Mouse (Mus musculus) forebrain, embryonic 16.5 days (tissue): ENCODE measurements around the gene Msx1. TPM values are rescaled to one million over a fixed set of nuclear protein-coding genes. Genes with fewer than 3 reads are reported as not detected.
A peak's percentile ranks its signal among the peaks of the same experiment; 100 is the strongest.

Experiments used
- ATAC-seq: fragments of 200-750 bp; cut with Nextera tagmentation; 2 replicates; pipeline ENCODE4 v1.8.0; 2017; ENCODE audit warnings: mild to moderate bottlenecking, moderate library complexity
- H3K27ac ChIP-seq: fragments of 300-500 bp; sonication (generic); 2 replicates; pipeline ENCODE4 v1.5.1; 2014; ENCODE audit warnings: low read length, control low read depth
- H3K27me3 ChIP-seq: fragments of 300-500 bp; sonication (generic); replicated peaks from 2 replicates; pipeline ENCODE4 v1.6.1; 2014; ENCODE audit warnings: low read length; ENCODE audit not compliant: control insufficient read depth, insufficient read depth
- H3K36me3 ChIP-seq: fragments of 300-500 bp; sonication (generic); 2 replicates; pipeline ENCODE4 v1.6.1; 2014; ENCODE audit not compliant: control insufficient read depth, insufficient read depth
- H3K4me1 ChIP-seq: fragments of 300-500 bp; sonication (generic); replicated peaks from 2 replicates; pipeline ENCODE4 v1.6.1; 2014; ENCODE audit warnings: low read length; ENCODE audit not compliant: control insufficient read depth, insufficient read depth
- H3K4me2 ChIP-seq: fragments of 300-500 bp; sonication (generic); 2 replicates; pipeline ENCODE4 v1.6.1; 2014; ENCODE audit warnings: mild to moderate bottlenecking, low read length, control low read depth
- H3K4me3 ChIP-seq: fragments of 300-500 bp; sonication (generic); replicated peaks from 2 replicates; pipeline ENCODE4 v1.5.1; 2014; ENCODE audit warnings: mild to moderate bottlenecking, low read length, control low read depth
- H3K9ac ChIP-seq: fragments of 300-500 bp; sonication (generic); replicated peaks from 2 replicates; pipeline ENCODE4 v1.6.1; 2014; ENCODE audit warnings: low read depth, low read length, control low read depth
- H3K9me3 ChIP-seq: fragments of 300-500 bp; sonication (generic); 2 replicates; pipeline ENCODE4 v1.6.1; 2016; ENCODE audit warnings: low read length; ENCODE audit not compliant: control insufficient read depth
- WGBS: fragments of 180-500 bp; shearing (Covaris S2); extraction: QIAGEN DNeasy Blood & Tissue Kit; methylation state at CpG from one replicate; pipeline ENCODE4 v1.1.7; 2014; 5-methylcytosine and 5-hydroxymethylcytosine counted together
- polyA plus RNA-seq: library from polyadenylated mRNA; unstranded; fragments of >200 nt; fragmentation: Nextera tagmentation; extraction: Ambion mirVana; gene quantifications from 2 replicates; pipeline ENCODE4 v1.2.1, GENCODE M21; 2015

Msx1 gene
- polyA plus RNA-seq, 1 experiment from 2014 or later: 11.4 TPM

DNA sequence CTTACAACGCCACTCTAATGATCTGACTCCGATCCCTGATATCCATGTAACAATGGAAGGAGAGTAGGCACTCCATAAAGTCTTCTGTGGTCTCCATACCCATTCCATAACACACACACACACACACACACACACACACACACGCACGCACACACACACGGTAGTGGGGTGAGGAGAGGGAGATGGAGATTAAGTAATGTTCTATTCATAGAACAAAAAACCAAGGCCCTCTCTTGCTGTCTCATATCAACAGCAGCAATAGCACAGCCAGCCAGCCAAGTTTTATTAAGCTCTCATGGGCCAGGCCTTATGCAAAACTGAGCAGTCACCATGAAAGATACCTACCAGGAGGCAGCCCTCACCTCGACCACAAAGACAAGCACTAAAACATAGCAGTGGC is 19.1 kb downstream of the Msx1 start:
- Histone ChIP-seq H3K4me2 (no peak overlapping the region), H3K36me3 (no peaks in the 10 kb centered on the region), H3K27me3 (peaks cover 14% of the 10 kb centered on the region), H3K4me3 (no peak overlapping the region), H3K9ac (no peak overlapping the region), H3K27ac (no peak overlapping the region), H3K9me3 (no peaks in the 10 kb centered on the region), H3K4me1 (no peaks in the 10 kb centered on the region)
- WGBS: 87% methylated on average over 6 of the region's 6 CpGs
- ATAC-seq: no peak

GRCm38 (mm10) chr5:37804512-37805118 is 19.8 kb downstream of the Msx1 start:
- no peak for ATAC-seq
- 56% methylated on average over 8 of the region's 8 CpGs for WGBS
- Histone ChIP-seq H3K9me3 (no peaks in the 10 kb centered on the region), H3K27ac (no peak overlapping the region), H3K4me1 (no peaks in the 10 kb centered on the region), H3K4me2 (no peak overlapping the region), H3K36me3 (no peaks in the 10 kb centered on the region), H3K4me3 (no peak overlapping the region), H3K27me3 (peaks cover 11% of the 10 kb centered on the region), H3K9ac (no peak overlapping the region)

DNA sequence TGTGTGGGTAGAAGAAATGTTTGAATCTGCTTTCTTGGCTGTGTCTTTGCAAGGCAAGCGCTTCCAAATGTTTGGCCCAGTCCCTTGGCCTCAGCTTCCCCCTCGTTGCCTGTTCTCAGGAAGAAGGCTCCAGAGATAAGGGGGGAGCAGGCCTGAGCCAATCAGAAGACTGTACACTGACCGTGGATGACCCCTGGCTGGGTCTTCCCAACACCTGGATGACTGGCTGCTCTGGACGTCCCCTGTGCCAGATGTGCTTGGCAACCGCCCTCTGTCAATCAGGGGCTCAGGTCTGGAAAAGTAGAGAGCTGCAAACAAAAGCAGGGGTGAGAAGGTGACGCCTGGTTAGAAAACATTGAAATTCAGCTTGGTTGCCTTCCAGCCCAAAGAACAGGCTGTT is 27.1 kb downstream of the Msx1 start:
- 68% methylated on average over 6 of the region's 6 CpGs for WGBS
- Histone ChIP-seq H3K9ac (no peak overlapping the region), H3K27ac (no peak overlapping the region), H3K4me1 (no peaks in the 10 kb centered on the region), H3K36me3 (no peaks in the 10 kb centered on the region), H3K4me3 (no peak overlapping the region), H3K27me3 (no peaks in the 10 kb centered on the region), H3K9me3 (no peaks in the 10 kb centered on the region), H3K4me2 (no peak overlapping the region)
- no peak for ATAC-seq

DNA sequence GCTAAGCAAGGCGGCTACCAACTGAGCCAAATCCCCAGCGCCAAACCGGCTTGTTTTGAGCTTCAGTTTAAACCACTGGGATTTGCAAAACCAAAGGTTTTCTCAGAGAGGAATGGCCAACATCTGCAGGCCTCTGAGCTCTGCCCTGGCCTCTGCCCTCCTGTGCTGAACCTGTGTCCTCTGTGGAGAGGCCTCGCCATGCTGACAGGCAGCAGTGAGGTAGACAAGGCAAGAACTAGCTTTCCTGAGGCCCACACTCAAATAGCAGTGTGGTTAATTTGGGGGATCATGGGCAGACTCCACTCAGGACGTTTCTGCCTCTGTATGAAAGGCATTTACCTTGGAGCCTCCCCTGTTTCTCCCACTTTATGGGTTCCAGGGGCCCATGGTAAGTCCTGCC is 27.6 kb downstream of the Msx1 start:
- WGBS: 71% methylated on average over 5 of the region's 5 CpGs

DNA sequence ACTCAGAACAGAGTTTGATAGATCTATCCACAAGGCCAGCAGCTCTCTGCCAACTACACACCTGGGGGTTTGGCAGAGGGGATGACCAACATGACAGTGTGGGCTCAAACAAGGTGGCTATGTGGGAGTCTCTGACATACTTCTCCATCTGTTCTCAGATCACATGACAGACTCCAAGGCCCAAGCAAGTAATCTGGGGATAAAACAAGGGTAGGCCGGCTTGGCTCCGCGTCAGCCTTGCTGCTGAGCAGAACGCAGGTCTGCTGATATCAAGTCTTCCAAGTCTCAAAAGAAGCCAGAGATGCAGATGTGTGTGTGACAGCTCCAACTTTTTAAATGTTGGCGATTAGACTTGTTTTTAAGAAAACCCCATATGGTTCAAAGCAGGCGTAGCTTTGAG is 28.7 kb downstream of the Msx1 start:
- Histone ChIP-seq H3K36me3 (no peaks in the 10 kb centered on the region), H3K4me2 (no peak overlapping the region), H3K27ac (no peak overlapping the region), H3K27me3 (peaks cover 6% of the 10 kb centered on the region), H3K4me1 (no peaks in the 10 kb centered on the region), H3K4me3 (no peak overlapping the region), H3K9ac (no peak overlapping the region), H3K9me3 (no peaks in the 10 kb centered on the region)
- no peak for ATAC-seq
- 85% methylated on average over 6 of the region's 6 CpGs for WGBS

More for the DNA sequence above, 27.6 kb downstream of the Msx1 start:
- Histone ChIP-seq H3K4me1 (no peaks in the 10 kb centered on the region), H3K4me3 (no peak overlapping the region), H3K4me2 (no peak overlapping the region), H3K9me3 (no peaks in the 10 kb centered on the region), H3K27me3 (no peaks in the 10 kb centered on the region), H3K27ac (no peak overlapping the region), H3K36me3 (no peaks in the 10 kb centered on the region), H3K9ac (no peak overlapping the region)
- ATAC-seq: no peak

DNA sequence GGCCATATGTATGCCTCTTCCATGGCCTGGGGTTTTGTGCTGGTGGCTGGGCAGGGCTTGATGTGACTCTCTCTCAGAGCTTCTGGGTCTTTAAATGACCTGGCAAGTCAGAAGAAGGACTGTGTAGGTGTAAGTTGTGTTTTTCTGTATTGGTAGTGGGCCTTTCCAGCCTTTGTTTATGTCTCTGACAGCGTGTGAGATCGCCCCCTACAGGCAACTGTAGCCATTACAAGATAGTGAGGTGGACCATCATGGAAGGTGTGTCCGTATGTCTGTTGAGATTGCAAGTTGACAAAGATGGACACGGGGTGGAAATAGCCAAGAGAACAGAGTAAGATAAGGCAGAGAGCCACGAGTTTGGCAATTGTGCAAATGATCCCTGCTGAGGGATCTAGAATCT is 32.2 kb downstream of the Msx1 start:
- ATAC-seq: no peak
- Histone ChIP-seq H3K4me1 (no peaks in the 10 kb centered on the region), H3K9ac (no peak overlapping the region), H3K9me3 (no peaks in the 10 kb centered on the region), H3K36me3 (no peaks in the 10 kb centered on the region), H3K4me3 (no peak overlapping the region), H3K4me2 (no peak overlapping the region), H3K27me3 (peaks cover 7% of the 10 kb centered on the region), H3K27ac (no peak overlapping the region)
- 61% methylated on average over 5 of the region's 5 CpGs for WGBS

GRCm38 (mm10) chr5:37784847-37785391 is 39.5 kb downstream of the Msx1 start:
- Histone ChIP-seq H3K27me3 (0 out of 2 replicates have a peak, but pooled peaks cover 5% of the 10 kb centered on the region), H3K4me2 (no peak overlapping the region), H3K9me3 (no peaks in the 10 kb centered on the region), H3K4me1 (no peaks in the 10 kb centered on the region), H3K9ac (no peak overlapping the region), H3K27ac (no peak overlapping the region), H3K36me3 (no peaks in the 10 kb centered on the region), H3K4me3 (no peak overlapping the region)
- WGBS: 72% methylated on average over 9 of the region's 9 CpGs
- ATAC-seq: no peak

- Histone ChIP-seq H3K4me2 (no peak overlapping the region), H3K9ac (no peak overlapping the region), H3K36me3 (no peaks in the 10 kb centered on the region), H3K4me1 (no peaks in the 10 kb centered on the region), H3K4me3 (no peak overlapping the region), H3K27ac (no peak overlapping the region), H3K27me3 (0 out of 2 replicates have a peak, but pooled peaks cover 11% of the 10 kb centered on the region), H3K9me3 (no peaks in the 10 kb centered on the region)
- WGBS: 21% methylated on average over 7 of the region's 8 CpGs
- peak; percentile 57; the same call in 1 of the 2 replicates for ATAC-seq
Observed at GRCm38 (mm10) chr5:37783306-37783705, 41.1 kb downstream of the Msx1 start.

DNA sequence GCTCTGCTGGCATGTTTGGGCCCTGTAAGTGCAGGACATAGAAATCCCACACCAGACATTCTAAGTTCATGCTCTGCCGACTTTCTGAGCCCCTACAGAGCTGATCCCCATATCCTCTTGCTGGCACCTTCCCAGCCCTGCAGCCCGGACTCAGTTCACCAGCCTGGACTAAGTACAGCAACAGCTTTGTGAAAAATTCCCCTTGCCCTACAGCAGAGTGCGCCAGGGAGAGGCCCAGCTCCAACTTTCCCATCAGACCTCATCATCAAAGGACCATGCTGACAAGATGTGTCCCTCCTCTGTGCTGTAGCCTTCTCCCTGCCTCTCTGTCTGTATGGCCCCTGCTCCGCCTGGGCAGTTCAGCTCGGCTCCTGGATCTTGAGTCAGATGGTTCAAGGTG is 48.7 kb downstream of the Msx1 start:
- no peaks in the 10 kb centered on the region for H3K36me3 ChIP-seq
- H3K27ac ChIP-seq: no peak overlapping the region
- 50% methylated on average over 5 of the region's 5 CpGs for WGBS
- peaks cover 55% of the 10 kb centered on the region for H3K27me3 ChIP-seq
- no peaks in the 10 kb centered on the region for H3K4me1 ChIP-seq
- H3K4me3 ChIP-seq: no peak overlapping the region
- no peak overlapping the region for H3K4me2 ChIP-seq
- H3K9me3 ChIP-seq: 0 out of 2 replicates have a peak, but pooled peaks cover 2% of the 10 kb centered on the region
- H3K9ac ChIP-seq: no peak overlapping the region
- ATAC-seq: no peak
